Mouse (Mus musculus): Measurements from ENCODE around the gene Upk2.
A peak's percentile ranks its signal among the peaks of the same experiment; 100 is the strongest.

Gene Upk2

DNA sequence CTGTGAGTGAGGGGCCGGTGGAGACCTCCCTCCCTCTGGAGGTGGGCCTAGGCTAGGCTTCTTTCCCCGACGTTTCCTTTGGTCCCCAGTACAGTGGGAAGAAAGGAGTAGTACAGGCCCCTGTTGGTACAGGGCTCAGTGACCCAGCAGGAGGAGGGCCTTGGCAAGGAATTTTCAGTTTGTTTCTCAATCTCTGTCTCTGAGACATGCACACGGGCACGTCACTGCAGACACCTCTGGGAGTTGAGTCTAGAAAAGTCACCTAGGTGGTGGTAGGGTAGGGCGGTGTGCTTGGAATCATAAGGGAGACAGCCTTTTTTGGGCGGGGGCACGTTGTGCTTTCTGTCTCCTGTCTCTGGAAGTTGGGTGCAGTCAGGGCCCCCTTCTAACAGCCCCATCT is 33.6 kb upstream of the Upk2 start:
- DNase-seq (ENCODE audit: low read depth, low spot score), result no peak

- DNase-seq (ENCODE audit: low read depth, low spot score), result no peak
These were observed 32.7 kb upstream of the Upk2 start for GRCm38 (mm10) chr9:44487441-44487840.

DNA sequence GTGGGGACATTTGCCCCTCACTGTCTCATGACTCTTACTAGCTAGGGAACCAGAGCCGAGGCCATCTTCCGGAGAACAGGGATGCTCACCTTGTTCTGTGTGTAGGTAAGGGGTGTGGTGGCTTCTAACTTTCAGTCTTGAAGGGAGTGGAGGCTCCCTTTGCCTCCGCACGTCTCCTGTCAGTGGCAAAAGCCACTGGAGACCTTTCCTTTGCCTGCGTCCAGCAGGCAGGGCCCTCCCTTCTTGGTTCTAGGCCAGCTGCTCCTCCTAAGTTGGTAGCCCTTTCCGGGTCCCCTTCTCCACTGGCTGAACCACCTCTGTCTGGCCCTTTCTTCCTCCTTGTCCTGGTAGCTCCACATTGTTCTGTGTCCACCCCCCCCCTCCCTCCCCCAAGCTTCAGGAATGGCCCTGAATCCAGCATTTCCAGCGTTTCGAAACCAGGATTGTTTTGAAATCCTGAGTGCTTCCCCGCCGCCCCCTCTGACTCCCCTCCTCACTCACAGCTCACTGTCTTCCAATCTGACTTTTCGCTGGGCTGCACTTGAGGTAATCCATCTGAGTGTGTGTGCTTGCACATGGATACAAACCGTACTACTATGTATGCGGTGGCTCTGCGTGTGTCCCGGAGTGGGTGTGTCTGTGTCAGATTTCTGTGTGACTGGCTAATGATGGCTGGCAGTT is 32.1 kb upstream of the Upk2 start:
- no peak for DNase-seq (ENCODE audit: low read depth, low spot score)

- no peak for DNase-seq (ENCODE audit: low read depth, low spot score)
These were observed 31.6 kb upstream of the Upk2 start for GRCm38 (mm10) chr9:44486335-44486734.

GRCm38 (mm10) chr9:44485516-44486161 is 30.9 kb upstream of the Upk2 start:
- no peak for DNase-seq (ENCODE audit: low read depth, low spot score)

- DNase-seq (ENCODE audit: low read depth, low spot score), result no peak
These were observed 30.3 kb upstream of the Upk2 start for GRCm38 (mm10) chr9:44485105-44485515.

- no peak for DNase-seq (ENCODE audit: low read depth, low spot score)
These were observed 29.7 kb upstream of the Upk2 start for GRCm38 (mm10) chr9:44484311-44485104.

- DNase-seq (ENCODE audit: low read depth, low spot score), result no peak
These were observed 28.8 kb upstream of the Upk2 start for GRCm38 (mm10) chr9:44483510-44484044.

DNA sequence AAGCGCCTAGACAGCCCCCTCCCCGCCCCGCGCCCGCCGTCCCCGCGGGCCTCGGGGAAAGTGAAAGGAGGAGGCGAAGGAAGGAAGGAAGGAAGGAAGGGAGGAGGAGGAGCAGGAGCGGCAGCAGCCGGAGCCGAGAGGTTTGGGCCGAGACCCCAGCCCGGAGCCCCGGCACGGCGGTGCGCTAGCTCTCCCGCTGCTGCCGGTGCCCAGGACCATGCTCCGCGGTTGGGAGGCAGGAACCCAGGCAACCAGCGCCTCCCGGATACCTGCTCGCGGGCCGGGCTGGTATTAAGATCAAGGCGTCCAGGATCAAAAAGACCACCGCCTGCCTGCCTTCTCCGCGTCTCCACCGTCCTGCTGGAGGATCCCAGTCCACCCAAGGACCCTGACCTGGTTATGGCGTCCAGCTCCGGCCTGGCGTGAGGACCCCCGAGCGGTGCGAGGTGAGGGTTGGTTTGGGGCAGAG is 28.3 kb upstream of the Upk2 start:
- no peak for DNase-seq (ENCODE audit: low read depth, low spot score)

DNA sequence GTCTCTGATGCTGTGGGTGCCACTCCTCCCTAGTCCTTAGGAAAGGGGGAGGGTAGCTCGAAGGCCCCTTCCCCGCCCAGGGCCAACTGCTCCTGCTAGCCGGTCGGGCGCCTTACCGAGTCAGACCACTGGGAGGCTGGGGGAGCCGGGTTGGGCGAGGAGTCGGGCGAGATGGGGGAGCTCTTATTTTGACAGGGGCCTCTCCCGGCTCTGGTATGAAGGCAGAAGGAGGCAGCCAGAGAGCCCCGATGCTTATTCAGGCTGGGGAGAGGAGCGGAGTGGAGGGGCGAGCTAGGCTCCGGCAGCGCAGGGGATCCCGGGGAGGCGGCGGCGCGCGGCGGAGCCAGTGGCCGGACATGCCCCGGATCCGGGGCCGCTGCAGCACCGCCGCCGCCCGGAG is 27.8 kb upstream of the Upk2 start, which contains the start of gene Bcl9l:
Bcl9l (plus strand) TSS at position 274 of the 400 bp plus-strand sequence.
- DNase-seq (ENCODE audit: low read depth, low spot score), result peak; percentile 81

GRCm38 (mm10) chr9:44482112-44482511 is 27.3 kb upstream of the Upk2 start:
- DNase-seq (ENCODE audit: low read depth, low spot score), result no peak

DNA sequence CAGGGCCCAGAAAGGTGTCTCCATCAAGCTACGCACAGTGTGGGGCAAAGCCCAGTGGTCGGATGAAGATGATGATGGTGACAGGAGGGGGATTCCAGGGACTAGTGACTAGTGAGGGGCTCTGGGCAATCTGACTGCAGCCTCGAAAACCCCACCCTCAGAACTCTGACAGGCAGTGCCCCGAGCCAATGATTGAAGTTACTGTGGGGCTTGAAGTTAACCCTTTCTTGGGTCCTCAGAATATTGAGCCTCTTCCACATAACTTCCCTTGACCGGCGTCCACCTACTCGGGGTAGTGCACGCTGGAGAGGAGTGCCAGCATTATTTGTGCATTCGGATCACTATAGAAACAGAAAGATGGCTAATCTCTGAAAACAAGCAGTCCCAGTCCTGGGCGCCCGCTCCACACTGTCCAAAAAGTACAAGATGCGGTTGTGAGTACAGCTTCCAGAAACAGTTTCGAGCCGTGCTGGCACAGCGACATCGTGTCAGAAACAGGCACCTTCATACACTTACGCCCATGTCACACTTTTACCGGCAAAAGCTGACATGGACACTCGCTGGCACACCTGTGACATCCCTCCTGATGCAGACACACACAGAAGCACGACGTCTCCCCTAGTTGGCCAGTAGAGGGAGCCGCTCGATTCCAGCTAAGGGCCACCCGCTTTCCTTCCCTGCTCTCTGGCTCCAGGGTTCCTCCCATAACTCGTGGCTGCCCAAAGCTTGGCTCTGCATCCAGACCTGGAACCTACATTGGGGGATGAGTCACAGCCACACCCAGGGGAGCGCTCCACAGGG is 25.1 kb upstream of the Upk2 start:
- DNase-seq (ENCODE audit: low read depth, low spot score), result peak; percentile 73

- DNase-seq (ENCODE audit: low read depth, low spot score), result no peak
These were observed 24.3 kb upstream of the Upk2 start for GRCm38 (mm10) chr9:44478959-44479605.

- no peak for DNase-seq (ENCODE audit: low read depth, low spot score)
These were observed 23.6 kb upstream of the Upk2 start for GRCm38 (mm10) chr9:44478229-44478921.

GRCm38 (mm10) chr9:44477339-44478228 is 22.8 kb upstream of the Upk2 start:
- no peak for DNase-seq (ENCODE audit: low read depth, low spot score)

DNA sequence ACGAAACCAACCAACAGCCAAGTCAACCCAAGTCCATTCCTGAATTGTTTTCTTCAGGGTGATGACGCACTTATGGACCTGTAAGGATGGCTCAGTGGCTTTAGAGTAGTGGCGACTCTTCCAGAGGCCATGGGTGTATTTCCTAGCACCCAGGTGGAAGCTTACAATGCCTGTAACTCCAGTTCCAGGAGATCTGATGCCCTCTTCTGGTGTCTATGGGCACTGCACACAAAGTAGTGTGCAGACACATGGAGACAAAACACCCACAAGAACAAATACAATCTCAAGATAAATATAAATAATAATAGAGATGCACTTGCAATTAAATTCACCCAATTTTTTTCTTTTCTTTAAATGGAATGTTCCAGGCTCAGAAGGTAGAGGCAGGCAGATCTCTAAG is 21.2 kb upstream of the Upk2 start:
- DNase-seq (ENCODE audit: low read depth, low spot score), result no peak

DNA sequence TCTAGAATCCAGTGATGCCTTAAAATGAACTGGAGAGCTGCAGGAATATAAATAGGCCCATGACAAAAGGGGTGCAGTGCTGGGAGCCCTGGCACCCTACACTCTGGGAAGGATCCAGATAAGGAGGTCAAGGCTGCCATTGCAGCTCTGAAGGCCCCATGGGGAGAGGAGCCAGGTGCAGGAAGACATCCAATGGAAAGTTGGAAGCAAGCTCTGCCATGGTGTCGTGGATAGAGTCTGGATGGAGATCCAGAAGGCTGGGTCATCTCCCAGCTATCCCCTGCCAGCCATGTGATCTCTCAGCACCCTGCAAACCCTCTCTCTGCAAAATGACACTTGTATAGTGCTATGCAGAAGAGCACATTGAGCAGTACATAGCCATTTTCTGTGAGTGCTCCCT is 19.6 kb upstream of the Upk2 start:
- DNase-seq (ENCODE audit: low read depth, low spot score), result no peak

- no peak for DNase-seq (ENCODE audit: low read depth, low spot score)
These were observed 18.4 kb upstream of the Upk2 start for GRCm38 (mm10) chr9:44473184-44473583.

GRCm38 (mm10) chr9:44468800-44469199 is 14.0 kb upstream of the Upk2 start:
- DNase-seq (ENCODE audit: low read depth, low spot score), result no peak

Data from retina, adult 2 months (tissue).